Mouse (Mus musculus) liver, embryonic 13.5 days (tissue): ENCODE measurements at regions not wholly inside any gene's neighbourhood (a gene's known extent, or its start where the extent isn't known, plus 50 kb on each side); places are given as distances from the start of the nearest gene placed in this dataset.

Source experiments
- ATAC-seq: fragments of 200-750 bp; cut with Nextera tagmentation; 2 replicates; pipeline ENCODE4 v1.8.0; 2017; ENCODE audit warnings: low read depth, mild to moderate bottlenecking, moderate number of reproducible peaks, moderate library complexity
- DNase-seq: peaks from one replicate; pipeline ENCODE4 v3.0.0; 2022
- H3K27ac ChIP-seq: fragments of 300-500 bp; sonication (generic); 2 replicates; pipeline ENCODE4 v1.5.1; 2015; ENCODE audit warnings: moderate library complexity, mild to moderate bottlenecking, inconsistent platforms
- H3K27me3 ChIP-seq: fragments of 300-500 bp; sonication (generic); 2 replicates; pipeline ENCODE4 v1.6.1; 2015; ENCODE audit warnings: mild to moderate bottlenecking, inconsistent platforms
- H3K36me3 ChIP-seq: fragments of 300-500 bp; sonication (generic); 2 replicates; pipeline ENCODE4 v1.6.1; 2015; ENCODE audit warnings: mild to moderate bottlenecking, inconsistent platforms
- H3K4me1 ChIP-seq: fragments of 300-500 bp; sonication (generic); replicated peaks from 2 replicates; pipeline ENCODE4 v1.6.1; 2015; ENCODE audit warnings: inconsistent platforms
- H3K4me2 ChIP-seq: fragments of 300-500 bp; sonication (generic); 2 replicates; pipeline ENCODE4 v1.6.1; 2015; ENCODE audit warnings: inconsistent platforms, mild to moderate bottlenecking, moderate library complexity
- H3K4me3 ChIP-seq: fragments of 300-500 bp; sonication (generic); replicated peaks from 2 replicates; pipeline ENCODE4 v1.5.1; 2015; ENCODE audit warnings: mild to moderate bottlenecking, inconsistent platforms
- H3K9ac ChIP-seq: fragments of 300-500 bp; sonication (generic); 2 replicates; pipeline ENCODE4 v1.6.1; 2015; ENCODE audit warnings: mild to moderate bottlenecking, inconsistent platforms
- H3K9me3 ChIP-seq: fragments of 300-500 bp; sonication (generic); replicated peaks from 2 replicates; pipeline ENCODE4 v1.6.1; 2016; ENCODE audit warnings: inconsistent platforms
- WGBS: fragments of 180-500 bp; shearing (Covaris S2); methylation state at CpG from one replicate; pipeline ENCODE4 v1.1.7; 2015; ENCODE audit not compliant: insufficient replicate concordance; 5-methylcytosine and 5-hydroxymethylcytosine counted together

GRCm38 (mm10) chr12:7382455-7382854 is 595.0 kb upstream of the Apob start:
- Histone ChIP-seq H3K9ac (no peak overlapping the region), H3K9me3 (no peaks in the 10 kb centered on the region)
- 67% methylated on average over 1 of the region's 1 CpGs for WGBS

GRCm38 (mm10) chr12:7403800-7404199 is 573.6 kb upstream of the Apob start:
- Histone ChIP-seq H3K4me2 (no peak overlapping the region), H3K27ac (no peak overlapping the region), H3K9me3 (no peaks in the 10 kb centered on the region; the same call in 1 of the 2 replicates), H3K36me3 (no peaks in the 10 kb centered on the region), H3K27me3 (no peaks in the 10 kb centered on the region), H3K4me1 (no peaks in the 10 kb centered on the region), H3K9ac (no peak overlapping the region), H3K4me3 (no peak overlapping the region)
- ATAC-seq = no peak
- no peak for DNase-seq
- 64% methylated on average over 4 of the region's 4 CpGs for WGBS

More at GRCm38 (mm10) chr12:7382455-7382854, 595.0 kb upstream of the Apob start:
- no peak overlapping the region for H3K4me3 ChIP-seq
- H3K27me3 ChIP-seq = no peaks in the 10 kb centered on the region
- H3K4me2 ChIP-seq = no peak overlapping the region
- H3K27ac ChIP-seq = no peak overlapping the region
- ATAC-seq (no peak), DNase-seq (no peak)
- no peaks in the 10 kb centered on the region for H3K4me1 ChIP-seq
- no peaks in the 10 kb centered on the region for H3K36me3 ChIP-seq

- DNase-seq = no peak
- no peak for ATAC-seq
These were observed 565.6 kb upstream of the Apob start for GRCm38 (mm10) chr12:7411810-7412209.

GRCm38 (mm10) chr12:7420276-7420675 is 557.2 kb upstream of the Apob start:
- 32% methylated on average over 1 of the region's 2 CpGs for WGBS
- no peak overlapping the region for H3K4me2 ChIP-seq
- H3K4me1 ChIP-seq = no peaks in the 10 kb centered on the region
- no peaks in the 10 kb centered on the region for H3K9me3 ChIP-seq
- DNase-seq (no peak), ATAC-seq (no peak)
- H3K27me3 ChIP-seq = no peaks in the 10 kb centered on the region
- H3K9ac ChIP-seq = no peak overlapping the region
- no peak overlapping the region for H3K27ac ChIP-seq
- H3K36me3 ChIP-seq = no peaks in the 10 kb centered on the region
- H3K4me3 ChIP-seq = no peak overlapping the region

More at GRCm38 (mm10) chr12:7411810-7412209, 565.6 kb upstream of the Apob start:
- H3K9me3 ChIP-seq = no peaks in the 10 kb centered on the region; the same call in 1 of the 2 replicates
- H3K27ac ChIP-seq = no peak overlapping the region
- H3K4me1 ChIP-seq = no peaks in the 10 kb centered on the region
- H3K27me3 ChIP-seq = no peaks in the 10 kb centered on the region
- H3K4me3 ChIP-seq = no peak overlapping the region
- H3K9ac ChIP-seq = no peak overlapping the region
- no peaks in the 10 kb centered on the region for H3K36me3 ChIP-seq
- H3K4me2 ChIP-seq = no peak overlapping the region
- WGBS = 79% methylated on average over 4 of the region's 4 CpGs

- Histone ChIP-seq H3K9ac (no peak overlapping the region), H3K4me3 (no peak overlapping the region), H3K4me1 (no peaks in the 10 kb centered on the region), H3K27me3 (no peaks in the 10 kb centered on the region), H3K36me3 (no peaks in the 10 kb centered on the region), H3K9me3 (no peaks in the 10 kb centered on the region), H3K4me2 (no peak overlapping the region), H3K27ac (no peak overlapping the region)
- ATAC-seq (no peak), DNase-seq (no peak)
- WGBS = 19% methylated on average over 2 of the region's 2 CpGs
These were observed 555.5 kb upstream of the Apob start for GRCm38 (mm10) chr12:7421826-7422540.

GRCm38 (mm10) chr12:7430981-7431380 is 546.5 kb upstream of the Apob start:
- no peak for ATAC-seq
- Histone ChIP-seq H3K36me3 (no peaks in the 10 kb centered on the region), H3K4me2 (no peak overlapping the region), H3K9ac (no peak overlapping the region), H3K4me3 (no peak overlapping the region), H3K9me3 (no peaks in the 10 kb centered on the region), H3K27ac (no peak overlapping the region), H3K27me3 (no peaks in the 10 kb centered on the region), H3K4me1 (no peaks in the 10 kb centered on the region)
- DNase-seq = no peak
- 52% methylated on average over 4 of the region's 4 CpGs for WGBS

- ATAC-seq = no peak
- no peaks in the 10 kb centered on the region for H3K4me1 ChIP-seq
- 62% methylated on average over 2 of the region's 2 CpGs for WGBS
These were observed 532.2 kb upstream of the Apob start for GRCm38 (mm10) chr12:7445238-7445637.

GRCm38 (mm10) chr12:7450506-7450905 is 526.9 kb upstream of the Apob start:
- no peak overlapping the region for H3K27ac ChIP-seq
- DNase-seq = no peak
- WGBS = 33% methylated on average over 2 of the region's 2 CpGs

More at GRCm38 (mm10) chr12:7445238-7445637, 532.2 kb upstream of the Apob start:
- Histone ChIP-seq H3K4me2 (no peak overlapping the region), H3K9ac (no peak overlapping the region), H3K4me3 (no peak overlapping the region), H3K9me3 (no peaks in the 10 kb centered on the region), H3K36me3 (no peaks in the 10 kb centered on the region), H3K27ac (no peak overlapping the region), H3K27me3 (no peaks in the 10 kb centered on the region)
- no peak for DNase-seq

GRCm38 (mm10) chr12:7457036-7457435 is 520.4 kb upstream of the Apob start:
- DNase-seq (no peak), ATAC-seq (no peak)
- Histone ChIP-seq H3K4me2 (no peak overlapping the region), H3K27ac (no peak overlapping the region), H3K9me3 (no peaks in the 10 kb centered on the region), H3K27me3 (no peaks in the 10 kb centered on the region), H3K9ac (no peak overlapping the region), H3K36me3 (no peaks in the 10 kb centered on the region), H3K4me1 (no peaks in the 10 kb centered on the region), H3K4me3 (no peak overlapping the region)
- WGBS = 69% methylated on average over 5 of the region's 5 CpGs

More at GRCm38 (mm10) chr12:7450506-7450905, 526.9 kb upstream of the Apob start:
- no peaks in the 10 kb centered on the region for H3K27me3 ChIP-seq
- H3K4me1 ChIP-seq = no peaks in the 10 kb centered on the region
- ATAC-seq = no peak
- no peak overlapping the region for H3K9ac ChIP-seq
- no peaks in the 10 kb centered on the region for H3K9me3 ChIP-seq
- H3K36me3 ChIP-seq = no peaks in the 10 kb centered on the region
- H3K4me3 ChIP-seq = no peak overlapping the region
- H3K4me2 ChIP-seq = no peak overlapping the region

- Histone ChIP-seq H3K4me1 (no peaks in the 10 kb centered on the region), H3K9me3 (no peaks in the 10 kb centered on the region), H3K27me3 (no peaks in the 10 kb centered on the region), H3K9ac (no peak overlapping the region), H3K36me3 (no peaks in the 10 kb centered on the region), H3K4me3 (no peak overlapping the region), H3K27ac (no peak overlapping the region), H3K4me2 (no peak overlapping the region)
- ATAC-seq (no peak), DNase-seq (no peak)
- 83% methylated on average over 4 of the region's 4 CpGs for WGBS
These were observed 519.9 kb upstream of the Apob start for GRCm38 (mm10) chr12:7457544-7457943.

GRCm38 (mm10) chr12:7464947-7465346 is 512.5 kb upstream of the Apob start:
- no peak for ATAC-seq
- Histone ChIP-seq H3K9me3 (no peaks in the 10 kb centered on the region), H3K36me3 (no peaks in the 10 kb centered on the region), H3K27ac (no peak overlapping the region), H3K4me3 (no peak overlapping the region), H3K9ac (no peak overlapping the region), H3K4me2 (no peak overlapping the region), H3K27me3 (no peaks in the 10 kb centered on the region), H3K4me1 (no peaks in the 10 kb centered on the region)
- 21% methylated on average over 1 of the region's 1 CpGs for WGBS
- DNase-seq = no peak

GRCm38 (mm10) chr12:7512579-7513248 is 464.7 kb upstream of the Apob start:
- no peaks in the 10 kb centered on the region for H3K27me3 ChIP-seq
- no peaks in the 10 kb centered on the region for H3K9me3 ChIP-seq
- H3K9ac ChIP-seq = no peak overlapping the region
- no peak overlapping the region for H3K4me3 ChIP-seq
- H3K36me3 ChIP-seq = no peaks in the 10 kb centered on the region
- H3K4me2 ChIP-seq = no peak overlapping the region
- ATAC-seq (no peak), DNase-seq (no peak)
- WGBS = 74% methylated on average over 12 of the region's 12 CpGs
- no peak overlapping the region for H3K27ac ChIP-seq
- no peaks in the 10 kb centered on the region for H3K4me1 ChIP-seq
